Mouse (Mus musculus): Measurements from ENCODE around the gene Ccl22.

- no peak for TF ChIP-seq CTCF (IDR thresholded peaks at IDR 0.05)
- no peak for TF ChIP-seq POLR2A (IDR thresholded peaks at IDR 0.05; ENCODE audit: insufficient read depth, low read depth, low read length)
Observed at GRCm38 (mm10) chr8:94744484-94744883, 906 bp upstream of the Ccl22 start.
